Mouse (Mus musculus) right cerebral cortex, postnatal 25 days (tissue): ENCODE results near the gene Tbc1d2.
"Not testable (repeated sequence)": the region's sequence is repeated elsewhere in the genome, so short reads cannot be mapped to it uniquely, and the experiment has no call there.

Experiments
- DNase-seq: peaks from one replicate; pipeline ENCODE4 v3.0.0; 2022

Gene Tbc1d2

GRCm38 (mm10) chr4:46600473-46601257, 49.3 kb downstream of the Tbc1d2 start:
- no peak for DNase-seq

- DNase-seq: not testable (repeated sequence)
These were observed 50.4 kb downstream of the Tbc1d2 start for GRCm38 (mm10) chr4:46599609-46600008.

DNA sequence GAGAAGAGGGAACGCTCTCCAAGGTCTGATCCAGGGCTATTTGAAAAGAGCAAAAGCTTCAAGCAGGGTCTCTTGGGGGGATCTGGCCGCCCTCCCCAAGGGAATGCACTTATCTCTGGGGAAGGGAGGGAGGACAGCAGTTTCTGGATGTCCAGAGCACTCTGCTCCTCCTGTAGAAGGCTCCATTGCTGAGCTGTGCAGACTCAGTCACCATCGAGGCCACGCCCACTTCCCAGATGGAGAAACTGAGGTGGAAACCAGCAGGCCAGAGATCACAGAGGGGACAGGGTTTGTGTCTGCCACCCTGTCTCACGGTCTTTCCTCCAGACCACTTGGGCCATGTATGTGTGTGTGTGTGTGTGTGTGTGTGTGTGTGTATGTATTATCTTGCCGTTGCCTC, 51.0 kb downstream of the Tbc1d2 start:
- no peak for DNase-seq

GRCm38 (mm10) chr4:46598111-46598510, 51.9 kb downstream of the Tbc1d2 start:
- no peak for DNase-seq

GRCm38 (mm10) chr4:46597286-46597961, 52.6 kb downstream of the Tbc1d2 start:
- DNase-seq: no peak

- DNase-seq: no peak
These were observed 53.6 kb downstream of the Tbc1d2 start for GRCm38 (mm10) chr4:46596398-46596797.

DNA sequence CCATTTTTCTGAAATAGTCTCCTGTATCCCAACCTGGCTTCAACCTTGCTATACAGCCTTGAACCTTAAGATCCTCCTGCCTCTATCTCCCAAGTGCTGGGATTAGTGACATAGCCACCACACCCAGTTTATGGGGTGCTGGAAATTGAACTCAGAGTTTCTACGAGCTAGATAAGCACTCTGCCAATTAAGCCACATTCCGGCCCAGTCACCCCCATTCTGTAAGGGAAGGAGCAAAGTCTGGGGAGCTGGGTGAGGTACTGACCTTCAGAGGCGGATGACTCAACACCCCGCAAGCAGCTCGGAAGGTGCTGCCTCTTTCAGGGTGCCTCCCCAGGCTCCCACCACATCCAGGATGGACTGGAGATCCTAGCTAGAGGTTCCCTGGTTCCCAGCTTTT, 55.9 kb downstream of the Tbc1d2 start:
- DNase-seq: no peak

DNA sequence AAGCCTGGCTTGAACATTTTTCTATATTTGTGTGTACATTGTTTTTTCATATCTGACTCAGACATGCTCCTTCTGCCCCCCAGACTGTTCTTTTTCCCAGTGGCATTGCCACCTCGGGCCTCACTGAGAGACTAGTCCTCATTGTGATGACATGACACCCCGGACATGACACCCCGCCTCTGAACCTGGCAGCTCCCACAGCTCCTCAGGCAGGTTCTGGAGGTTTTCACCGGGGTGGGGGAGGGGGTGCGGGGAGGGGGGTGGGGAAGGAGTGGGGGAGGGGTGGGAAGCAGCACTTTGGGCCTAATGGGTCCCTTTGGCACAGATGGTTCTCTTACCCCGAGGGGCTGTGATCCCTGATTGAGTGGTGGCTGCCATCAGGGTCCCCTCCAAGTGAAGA, 56.5 kb downstream of the Tbc1d2 start:
- no peak for DNase-seq

- DNase-seq: no peak
These were observed 58.0 kb downstream of the Tbc1d2 start for GRCm38 (mm10) chr4:46591833-46592520.

- no peak for DNase-seq
These were observed 59.2 kb downstream of the Tbc1d2 start for GRCm38 (mm10) chr4:46590810-46591209.

DNA sequence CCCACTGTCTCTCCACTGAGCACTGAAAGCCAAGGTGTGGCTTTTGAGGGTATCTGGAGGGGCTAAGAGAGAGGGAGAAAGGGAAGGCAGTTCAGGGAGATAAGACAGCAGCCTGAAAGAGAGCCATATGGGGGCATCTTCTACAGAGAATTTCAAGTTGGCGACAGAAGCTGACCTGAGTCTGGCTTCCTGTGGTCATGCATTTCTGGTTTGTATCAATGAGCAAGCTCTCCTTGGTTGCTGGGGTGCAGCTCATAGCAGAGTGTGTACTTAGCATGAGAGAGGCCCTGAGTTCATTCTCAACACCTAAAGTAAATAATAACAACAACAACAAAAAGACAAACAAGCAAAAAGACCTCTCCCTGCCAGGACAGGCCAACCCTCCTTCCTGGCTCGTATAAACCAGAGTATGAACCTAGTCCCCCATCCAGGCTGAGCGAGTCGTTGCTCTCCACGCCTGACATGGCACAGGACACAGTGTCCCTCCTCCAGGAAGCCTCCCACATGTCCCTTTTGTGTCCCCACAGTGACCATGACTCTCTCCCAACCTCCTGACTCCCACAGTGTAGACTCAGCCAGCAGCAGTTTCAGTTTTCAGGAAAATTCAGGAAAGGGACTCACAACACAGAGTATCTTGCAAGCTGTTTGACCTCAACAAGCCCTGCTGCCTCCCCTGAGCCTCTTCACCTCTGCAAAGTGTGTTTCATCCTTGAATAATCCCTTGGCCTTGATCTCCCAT, 59.9 kb downstream of the Tbc1d2 start:
- no peak for DNase-seq

DNA sequence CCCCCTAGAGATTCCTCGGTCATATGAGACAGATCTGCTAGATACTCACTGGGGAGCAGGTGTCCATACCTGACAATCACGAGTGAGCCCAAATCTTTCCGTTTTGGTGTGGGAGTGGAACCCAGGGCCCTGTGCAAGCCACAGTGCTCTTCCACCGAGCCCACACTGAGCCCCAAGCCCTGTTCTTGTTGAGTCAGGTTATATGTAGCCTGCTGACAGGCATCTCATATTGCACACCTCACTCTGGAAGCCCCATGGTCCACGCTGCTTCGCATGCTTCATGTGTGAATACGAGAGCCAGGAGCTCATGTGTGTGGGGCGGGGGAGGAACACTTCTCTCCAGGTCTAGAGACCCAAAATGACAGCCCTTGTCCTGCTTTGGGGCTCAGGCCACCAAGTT, 60.9 kb downstream of the Tbc1d2 start:
- DNase-seq: no peak

GRCm38 (mm10) chr4:46586473-46586872, 63.5 kb downstream of the Tbc1d2 start:
- DNase-seq: no peak

DNA sequence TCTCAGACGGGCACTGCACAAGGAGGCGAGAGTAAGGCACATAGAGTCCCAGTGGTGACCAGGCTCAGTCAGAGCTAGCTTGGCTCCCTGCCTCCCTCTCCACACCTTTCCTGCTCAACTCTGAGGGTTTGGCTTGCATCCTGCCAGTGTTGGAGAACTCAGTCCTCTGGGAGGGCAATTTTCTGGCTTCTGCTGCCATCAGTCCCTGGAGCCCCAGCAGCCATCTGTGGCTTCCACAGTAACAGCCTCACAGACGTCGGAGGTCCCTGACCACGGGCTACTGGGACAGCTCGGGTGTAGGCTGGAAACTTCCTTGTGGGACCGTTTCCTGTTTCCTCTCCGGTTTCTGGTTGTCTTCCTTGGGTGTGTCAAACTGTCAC, 64.2 kb downstream of the Tbc1d2 start:
- no peak for DNase-seq

DNA sequence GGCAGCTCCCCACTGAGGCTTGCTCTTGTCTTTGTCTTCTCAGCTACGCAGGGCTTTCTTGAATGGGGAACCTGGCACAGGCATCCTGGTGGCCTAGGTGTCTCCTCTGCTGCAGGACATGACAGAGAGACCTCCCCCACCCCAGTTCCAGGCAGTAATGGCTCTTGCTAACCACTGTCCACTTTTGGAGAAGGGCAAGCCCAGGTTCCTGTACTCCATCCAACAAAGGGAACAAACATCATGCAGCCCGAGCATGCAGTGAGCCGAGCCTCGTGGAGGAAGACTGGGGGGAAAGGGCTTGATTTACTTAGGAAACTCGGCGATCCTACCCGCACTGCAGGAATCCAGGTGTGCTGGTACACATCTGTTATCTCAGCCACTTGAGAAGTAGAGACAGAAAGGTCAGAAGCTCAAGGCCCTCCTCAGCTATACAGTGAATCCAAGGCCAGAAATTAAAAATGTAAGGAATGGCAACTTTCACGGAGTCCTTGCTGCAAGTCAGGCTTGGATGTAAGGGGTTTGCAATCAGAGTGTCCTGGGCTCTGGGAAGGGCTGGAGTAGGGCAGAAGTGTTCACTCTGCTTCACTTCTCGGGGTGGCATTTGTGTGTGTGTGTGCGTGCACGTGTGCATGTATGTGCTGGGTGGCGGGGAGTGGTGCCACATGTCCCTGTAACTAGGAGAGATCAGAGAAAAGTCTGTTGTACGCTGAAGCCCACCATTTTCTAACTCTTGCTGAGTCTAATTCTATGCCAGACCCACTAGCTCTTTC, 64.8 kb downstream of the Tbc1d2 start:
- DNase-seq: no peak

GRCm38 (mm10) chr4:46584536-46584935, 65.5 kb downstream of the Tbc1d2 start:
- not testable (repeated sequence) for DNase-seq

GRCm38 (mm10) chr4:46584084-46584483, 65.9 kb downstream of the Tbc1d2 start:
- DNase-seq: not testable (repeated sequence)

DNA sequence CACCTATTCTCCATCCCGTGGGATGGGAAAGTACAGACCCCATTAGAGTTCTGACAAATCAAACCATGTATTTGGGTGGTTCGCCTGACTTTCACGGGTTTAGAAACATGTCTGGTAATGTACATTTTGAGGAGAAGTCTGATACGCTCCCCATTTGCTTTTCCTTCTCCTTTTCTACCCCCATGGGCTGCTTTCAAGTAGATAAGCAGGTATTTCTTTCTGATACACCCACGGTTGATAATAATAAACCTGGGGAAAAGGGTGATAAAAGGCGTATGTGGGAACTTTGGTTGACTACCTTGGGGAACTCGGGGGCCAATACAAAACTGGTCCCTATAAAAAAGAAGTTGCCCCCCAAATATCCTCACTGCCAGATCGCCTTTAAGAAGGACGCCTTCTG, 68.0 kb downstream of the Tbc1d2 start:
- DNase-seq: not testable (repeated sequence)

DNA sequence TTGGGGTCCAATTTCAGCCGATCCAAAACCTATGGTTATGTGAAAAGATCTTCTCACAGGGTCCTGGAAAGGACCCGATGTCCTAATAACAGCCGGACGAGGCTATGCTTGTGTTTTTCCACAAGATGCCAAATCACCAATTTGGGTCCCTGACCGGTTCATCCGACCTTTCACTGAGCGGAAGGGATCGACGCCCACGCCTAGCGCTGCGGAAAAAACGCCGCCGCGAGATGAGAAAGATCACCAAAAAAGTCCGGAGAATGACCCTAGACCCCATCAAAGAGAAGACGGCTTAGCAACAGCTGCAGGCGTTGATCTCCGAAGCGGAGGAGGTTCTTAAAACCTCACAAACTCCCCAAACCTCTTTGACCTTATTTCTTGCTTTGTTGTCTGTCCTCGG, 68.4 kb downstream of the Tbc1d2 start:
- DNase-seq: not testable (repeated sequence)

- DNase-seq: not testable (repeated sequence)
These were observed 69.2 kb downstream of the Tbc1d2 start for GRCm38 (mm10) chr4:46580799-46581243.

GRCm38 (mm10) chr4:46578796-46579346, 71.1 kb downstream of the Tbc1d2 start:
- not testable (repeated sequence) for DNase-seq

DNA sequence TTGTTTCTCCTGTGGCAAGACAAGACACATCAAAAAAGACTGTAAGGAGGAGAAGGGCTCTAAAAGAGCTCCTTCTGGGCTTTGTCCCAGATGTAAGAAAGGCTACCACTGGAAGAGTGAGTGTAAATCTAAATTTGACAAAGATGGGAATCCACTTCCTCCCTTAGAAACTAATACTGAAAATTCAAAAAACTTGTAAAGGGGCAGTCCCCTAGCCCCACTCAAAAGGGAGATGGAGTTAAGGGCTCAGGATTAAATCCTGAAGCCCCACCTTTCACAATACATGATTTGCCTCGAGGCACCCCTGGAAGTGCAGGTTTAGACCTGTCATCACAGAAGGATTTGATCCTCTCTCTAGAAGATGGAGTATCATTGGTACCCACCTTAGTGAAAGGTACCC, 71.8 kb downstream of the Tbc1d2 start:
- DNase-seq: no peak
